Mouse (Mus musculus): ENCODE results near the gene Lmbr1l. TPM values are rescaled to one million over a fixed set of nuclear protein-coding genes. Genes with fewer than 3 reads are reported as not detected.

Lmbr1l gene
- total RNA-seq, 2 experiments from 2014 or later = 13.8 to 18.4 TPM

Other genes starting within 250 kb of the Lmbr1l start
- gene Rnd1, start 240.8 kb downstream of the Lmbr1l start, total RNA-seq (2021) = 10 to 100 TPM; 31.8 to 36.8 TPM
- 10 to 100 TPM in 1 of 2 experiments, 1 to 10 TPM in 1; 9.8 to 11.4 TPM for gene Ccdc65, start 210.0 kb downstream of the Lmbr1l start, total RNA-seq (2021)
- gene Fkbp11, start 190.0 kb downstream of the Lmbr1l start, total RNA-seq (2021) = 1 to 10 TPM; 1.4 to 2.3 TPM
- 100 to 1,000 TPM; 767 to 776 TPM for gene Arf3, start 155.0 kb downstream of the Lmbr1l start, total RNA-seq (2021)
- under 1 TPM; 0.37 to 0.62 TPM for gene Wnt10b, start 140.1 kb downstream of the Lmbr1l start, total RNA-seq (2021)
- not detected for gene Wnt1, start 128.4 kb downstream of the Lmbr1l start, total RNA-seq (2021)
- gene Ddn, start 108.7 kb downstream of the Lmbr1l start, total RNA-seq (2021) = 100 to 1,000 TPM; 829 to 842 TPM
- 10 to 100 TPM; 44.1 to 55.6 TPM for gene Prkag1, start 86.7 kb downstream of the Lmbr1l start, total RNA-seq (2021)
- gene Kmt2d, start 47.0 kb downstream of the Lmbr1l start, total RNA-seq (2021) = 10 to 100 TPM; 78.0 to 80.2 TPM
- gene Rhebl1, start 23.7 kb downstream of the Lmbr1l start, total RNA-seq (2021) = 10 to 100 TPM in 1 of 2 experiments, 1 to 10 TPM in 1; 8.2 to 11.6 TPM
- under 1 TPM; 0.37 to 0.41 TPM for gene Dhh, start 19.7 kb downstream of the Lmbr1l start, total RNA-seq (2021)
- 100 to 1,000 TPM; 541 to 580 TPM for gene Tuba1b, start 16.3 kb upstream of the Lmbr1l start, total RNA-seq (2021)
- gene Gm49450, start 35.3 kb upstream of the Lmbr1l start, total RNA-seq (2021) = not detected
- 1,000 to 10,000 TPM; 1,095 to 1,137 TPM for gene Tuba1a, start 35.5 kb upstream of the Lmbr1l start, total RNA-seq (2021)
- 10 to 100 TPM; 71.0 to 80.5 TPM for gene Tuba1c, start 111.7 kb upstream of the Lmbr1l start, total RNA-seq (2021)
- gene Prph, start 136.9 kb upstream of the Lmbr1l start, total RNA-seq (2021) = 1 to 10 TPM; 1.4 to 1.6 TPM
- gene Troap, start 156.3 kb upstream of the Lmbr1l start, total RNA-seq (2021) = under 1 TPM; 0.69 TPM
- gene C1ql4, start 169.6 kb upstream of the Lmbr1l start, total RNA-seq (2021) = not detected
- under 1 TPM in 1 of 2 experiments, not detected in 1; 0.30 TPM for gene Dnajc22, start 174.9 kb upstream of the Lmbr1l start, total RNA-seq (2021)
- gene Spats2, start 207.7 kb upstream of the Lmbr1l start, total RNA-seq (2021) = 10 to 100 TPM; 36.2 to 37.0 TPM

Data from left cerebral cortex, postnatal 25 days (tissue).